8 mouse cellular contexts compared by ENCODE assay signal in the genomic region with DNA sequence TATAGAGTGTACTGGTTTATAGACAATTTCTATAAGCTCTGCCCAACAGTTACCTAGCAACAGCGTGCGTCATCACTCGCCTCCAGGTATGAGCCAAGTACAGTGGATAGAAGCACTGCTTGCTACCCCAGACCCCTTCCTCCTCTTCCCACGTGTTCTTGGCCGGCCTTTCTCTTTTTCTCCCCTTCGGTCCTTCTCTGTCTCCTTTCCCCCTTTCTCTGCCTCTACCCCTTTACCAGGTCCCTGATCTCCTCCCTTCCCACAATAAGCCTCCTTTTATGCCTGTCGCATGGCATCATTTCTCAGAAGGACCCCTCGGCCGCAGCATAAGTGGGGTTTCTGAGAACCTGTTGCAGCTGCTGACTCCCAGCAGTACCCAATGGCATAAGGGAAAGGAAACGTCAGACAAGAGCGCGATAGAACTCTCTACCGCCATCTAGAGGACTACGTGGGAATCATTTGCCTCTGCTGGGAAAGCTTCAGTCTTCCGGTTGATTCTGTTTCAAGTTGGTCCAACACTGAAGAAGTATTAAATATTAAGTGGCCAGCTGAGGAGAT. TPM values are rescaled to one million over a fixed set of nuclear protein-coding genes. Genes with fewer than 3 reads are reported as not detected.
DNase-seq lines count a peak whose midpoint lies in the region; ATAC-seq and TF ChIP-seq lines count a peak whose summit lies in the region.

No protein-coding gene starts in this region.

- no peaks in the 10 kb centered on the region for H3K79me2 ChIP-seq in CH12.LX (replicated peaks; ENCODE audit: control insufficient read depth, extremely low read depth, insufficient read depth, poor library complexity, severe bottlenecking)

- peak; percentile 79 for ATAC-seq in erythroblast, adult 5-6 weeks (replicated peaks; ENCODE audit: low FRiP score, poor library complexity, severe bottlenecking)
- no peak for ATAC-seq in heart, embryonic 13.5 days (ENCODE audit: extremely low read depth, insufficient number of reproducible peaks, low FRiP score, low TSS enrichment)
- ATAC-seq in liver, embryonic 11.5 days (replicated peaks; ENCODE audit: low FRiP score): peak; percentile 48; the same call in 1 of the 2 replicates

- peak; percentile 48 for TF ChIP-seq RAD21 in CH12.LX (IDR thresholded peaks at IDR 0.05; ENCODE audit: low read depth, low read length)

- 24% methylated on average over 15 of the region's 15 CpGs for WGBS in heart, embryonic 13.5 days
- WGBS in liver, embryonic 11.5 days: 25% methylated on average over 15 of the region's 15 CpGs

- dilution Hi-C loops in CH12.LX (cut with MboI; ENCODE audit: extremely low pct_ligation_motif_present, extremely low pct_unique_long_range_greater_than_20kb, low sequenced_read_pairs): no loop called here

- peak; percentile 84 to 98 for TF ChIP-seq CTCF in CH12.LX (conservative IDR thresholded peaks at IDR 0.05 in 1 of 2, IDR thresholded peaks at IDR 0.05 in 1 of 2; ENCODE audit: low read depth in 2 of 2, low read length in 2 of 2)

- H3K27ac ChIP-seq in CH12.LX (ENCODE audit: insufficient read depth, low read depth): no peak overlapping the region; the same call in 1 of the 2 replicates
- no peak overlapping the region for H3K27ac ChIP-seq in heart, embryonic 13.5 days (replicated peaks)
- H3K27ac ChIP-seq in liver, embryonic 11.5 days (ENCODE audit: low read depth, low read length): no peak overlapping the region

- in situ Hi-C loops in CH12.LX (cut with MboI; ENCODE audit: low pct_ligation_motif_present, low pct_unique_long_range_greater_than_20kb, low sequenced_read_pairs): loop anchor here (5.0 kb wide), 1 partner anchor 39 kb away; no protein-coding TSS in a partner anchor

- no peaks in the 10 kb centered on the region for H3K27me3 ChIP-seq in CH12.LX (replicated peaks)
- peaks cover 9% of the 10 kb centered on the region; the same call in 1 of the 2 replicates for H3K27me3 ChIP-seq in heart, embryonic 13.5 days (replicated peaks)
- peaks cover 2% of the 10 kb centered on the region; the same call in 1 of the 2 replicates for H3K27me3 ChIP-seq in liver, embryonic 11.5 days (replicated peaks; ENCODE audit: control insufficient read depth, insufficient read depth, low read length)

- peaks cover 14 to 54% of the 10 kb centered on the region in 2 experiments for H3K4me1 ChIP-seq in CH12.LX (ENCODE audit: control insufficient read depth in 1 of 2, insufficient read depth in 2 of 2)
- peaks cover 32% of the 10 kb centered on the region for H3K4me1 ChIP-seq in heart, embryonic 13.5 days
- peaks cover 18% of the 10 kb centered on the region for H3K4me1 ChIP-seq in liver, embryonic 11.5 days (replicated peaks; ENCODE audit: control insufficient read depth, insufficient read depth, low read length)

- TF ChIP-seq EP300 in CH12.LX (IDR thresholded peaks at IDR 0.05; ENCODE audit: low read length): no peak

- DNase-seq in CH12.LX (ENCODE audit: extremely low read depth): peak; percentile 93
- DNase-seq in brain, adult 2 months (ENCODE audit: low read depth, low spot score): peak; percentile 92
- DNase-seq in kidney, postnatal 14 days: peak; percentile 84
- peak; percentile 63 for DNase-seq in liver, embryonic 11.5 days (ENCODE audit: low spot score)
- DNase-seq in naive thymus-derived CD4-positive, alpha-beta T cell, adult 2 months (ENCODE audit: low read depth): peak; percentile 93
- peak; percentile 52 for DNase-seq in telencephalon, adult 2 months (ENCODE audit: low read depth, low spot score)

- peak overlapping the region; percentile 45 for H3K9ac ChIP-seq in CH12.LX (ENCODE audit: insufficient read depth, low read depth)
- H3K9ac ChIP-seq in heart, embryonic 13.5 days: peak overlapping the region; percentile 44
- H3K9ac ChIP-seq in liver, embryonic 11.5 days (ENCODE audit: low read depth, low read length): peak overlapping the region; percentile 59

- TF ChIP-seq POLR2A in CH12.LX (IDR thresholded peaks at IDR 0.05; ENCODE audit: low read depth, low read length): peak; percentile 81

- H3K9me3 ChIP-seq in CH12.LX (replicated peaks; ENCODE audit: low read length): no peaks in the 10 kb centered on the region
- H3K9me3 ChIP-seq in heart, embryonic 13.5 days: no peaks in the 10 kb centered on the region
- no peaks in the 10 kb centered on the region for H3K9me3 ChIP-seq in liver, embryonic 11.5 days (ENCODE audit: control insufficient read depth, low read length)

- H3K4me3 ChIP-seq in CH12.LX (replicated peaks in 1 of 3; ENCODE audit: low read depth in 2 of 3, low read length in 2 of 3, poor library complexity in 1 of 3): peak overlapping the region; percentile 45 to 55 (median 46)
- H3K4me3 ChIP-seq in heart, embryonic 13.5 days: 0 out of 2 replicates have a peak overlapping the region, but pooled peaks have one; percentile 2
- H3K4me3 ChIP-seq in liver, embryonic 11.5 days (ENCODE audit: low read depth, low read length): no peak overlapping the region

- peak overlapping the region; percentile 85 for H3K4me2 ChIP-seq in CH12.LX (ENCODE audit: insufficient read depth, low read depth, poor library complexity, severe bottlenecking)
- peak overlapping the region; percentile 55 for H3K4me2 ChIP-seq in heart, embryonic 13.5 days
- H3K4me2 ChIP-seq in liver, embryonic 11.5 days: peak overlapping the region; percentile 54

- H3K36me3 ChIP-seq in CH12.LX (replicated peaks in 1 of 2; ENCODE audit: control insufficient read depth in 1 of 2, insufficient read depth in 1 of 2, low read length in 1 of 2): peaks cover 0 to 2% of the 10 kb centered on the region in 2 experiments
- no peaks in the 10 kb centered on the region for H3K36me3 ChIP-seq in heart, embryonic 13.5 days
- H3K36me3 ChIP-seq in liver, embryonic 11.5 days (ENCODE audit: control insufficient read depth, insufficient read depth, low read length): no peaks in the 10 kb centered on the region

TF ChIP-seq in CH12.LX, 34 proteins besides CTCF, POLR2A, EP300 and RAD21 (continues in another document):
- no peak for TF ChIP-seq TCF12 (IDR thresholded peaks at IDR 0.05; ENCODE audit: low read depth, low read length)
- no peak for TF ChIP-seq NRF1 (IDR thresholded peaks at IDR 0.05; ENCODE audit: low read depth, low read length)
- TF ChIP-seq ETS1 (conservative IDR thresholded peaks at IDR 0.05; ENCODE audit: low read depth, low read length): no peak; the same call in 1 of the 2 replicates
- TF ChIP-seq MYC (IDR thresholded peaks at IDR 0.05; ENCODE audit: low read depth, low read length): peak; percentile 80; the same call in 1 of the 2 replicates
- TF ChIP-seq NELFE (IDR thresholded peaks at IDR 0.05; ENCODE audit: low read depth, low read length): peak; percentile 61
- no peak for TF ChIP-seq ZNF384 (IDR thresholded peaks at IDR 0.05; ENCODE audit: low read depth, low read length)
- TF ChIP-seq SMC3 (IDR thresholded peaks at IDR 0.05; ENCODE audit: low read depth, low read length): peak; percentile 50
- TF ChIP-seq SIN3A (IDR thresholded peaks at IDR 0.05; ENCODE audit: low read length): peak; percentile 85
- no peak for TF ChIP-seq UBTF (IDR thresholded peaks at IDR 0.05; ENCODE audit: low read depth, low read length)
- no peak for TF ChIP-seq PAX5 (IDR thresholded peaks at IDR 0.05; ENCODE audit: low read length)

RNA-seq across cellular contexts. Expression of a gene that starts 24.8 kb away (rescaled TPM):
- total RNA-seq in CH12.LX (2012; rRNA removed): not detected in 2 replicates
- total RNA-seq in CH12.LX (2014; rRNA removed): not detected in 2 replicates
- not detected in 2 replicates for polyA plus RNA-seq in CH12.LX (2012; ENCODE audit: insufficient read length, low read depth)
- not detected in 2 replicates for total RNA-seq in erythroblast, adult 5-6 weeks (2015; ENCODE audit: low replicate concordance)
- not detected in 2 replicates for total RNA-seq in erythroblast, adult 5-6 weeks (2017; ENCODE audit: low replicate concordance)
- 0.37 and 0.45 TPM in 2 replicates for polyA plus RNA-seq in heart, embryonic 13.5 days (2015; fragmentation: Nextera tagmentation; extraction: Ambion mirVana)
- polyA plus RNA-seq in liver, embryonic 11.5 days (2014; fragmentation: Nextera tagmentation; extraction: Ambion mirVana): 0.62 and 1.0 TPM in 2 replicates

RNA-seq across cellular contexts. Expression of a gene that starts 27.2 kb away (rescaled TPM):
- total RNA-seq in CH12.LX (2012; rRNA removed) (58.4 and 66.9 TPM in 2 replicates), CH12.LX (2014; rRNA removed) (69.2 and 72.1 TPM in 2 replicates)
- polyA plus RNA-seq in CH12.LX (2012; ENCODE audit: insufficient read length, low read depth): 74.2 and 88.0 TPM in 2 replicates
- total RNA-seq in erythroblast, adult 5-6 weeks (2015; ENCODE audit: low replicate concordance): 15.9 and 34.5 TPM in 2 replicates
- 32.9 and 46.5 TPM in 2 replicates for total RNA-seq in erythroblast, adult 5-6 weeks (2017; ENCODE audit: low replicate concordance)
- polyA plus RNA-seq in heart, embryonic 13.5 days (2015; fragmentation: Nextera tagmentation; extraction: Ambion mirVana): 68.8 and 83.6 TPM in 2 replicates
- 277 and 325 TPM in 2 replicates for polyA plus RNA-seq in liver, embryonic 11.5 days (2014; fragmentation: Nextera tagmentation; extraction: Ambion mirVana)

RNA-seq across cellular contexts. Expression of a gene that starts 32.5 kb away (rescaled TPM):
- total RNA-seq in CH12.LX (2012; rRNA removed) (not detected in 2 replicates), CH12.LX (2014; rRNA removed) (not detected in 2 replicates)
- 0.09 and 0.10 TPM in 2 replicates for polyA plus RNA-seq in CH12.LX (2012; ENCODE audit: insufficient read length, low read depth)
- total RNA-seq in erythroblast, adult 5-6 weeks (2015; ENCODE audit: low replicate concordance): 0.96 and 1.0 TPM in 2 replicates
- 0.94 and 0.98 TPM in 2 replicates for total RNA-seq in erythroblast, adult 5-6 weeks (2017; ENCODE audit: low replicate concordance)
- 0.18 and 0.33 TPM in 2 replicates for polyA plus RNA-seq in heart, embryonic 13.5 days (2015; fragmentation: Nextera tagmentation; extraction: Ambion mirVana)
- polyA plus RNA-seq in liver, embryonic 11.5 days (2014; fragmentation: Nextera tagmentation; extraction: Ambion mirVana): 0.22 and 0.43 TPM in 2 replicates

RNA-seq across cellular contexts. Expression of a gene that starts 53.6 kb away (rescaled TPM):
- total RNA-seq in CH12.LX (2012; rRNA removed): 1,180 and 1,205 TPM in 2 replicates
- 607 and 790 TPM in 2 replicates for total RNA-seq in CH12.LX (2014; rRNA removed)
- polyA plus RNA-seq in CH12.LX (2012; ENCODE audit: insufficient read length, low read depth): 4,858 and 5,122 TPM in 2 replicates
- total RNA-seq in erythroblast, adult 5-6 weeks (2015; ENCODE audit: low replicate concordance): 192 and 222 TPM in 2 replicates
- 246 and 293 TPM in 2 replicates for total RNA-seq in erythroblast, adult 5-6 weeks (2017; ENCODE audit: low replicate concordance)
- 1,372 and 1,500 TPM in 2 replicates for polyA plus RNA-seq in heart, embryonic 13.5 days (2015; fragmentation: Nextera tagmentation; extraction: Ambion mirVana)
- polyA plus RNA-seq in liver, embryonic 11.5 days (2014; fragmentation: Nextera tagmentation; extraction: Ambion mirVana): 1,837 and 1,887 TPM in 2 replicates

RNA-seq across cellular contexts. Expression of a gene that starts 59.5 kb away (rescaled TPM):
- total RNA-seq in CH12.LX (2012; rRNA removed) (33.4 and 46.1 TPM in 2 replicates), CH12.LX (2014; rRNA removed) (48.5 and 56.9 TPM in 2 replicates)
- polyA plus RNA-seq in CH12.LX (2012; ENCODE audit: insufficient read length, low read depth): 62.5 and 67.7 TPM in 2 replicates
- 7.3 and 12.5 TPM in 2 replicates for total RNA-seq in erythroblast, adult 5-6 weeks (2015; ENCODE audit: low replicate concordance)
- 3.4 and 12.0 TPM in 2 replicates for total RNA-seq in erythroblast, adult 5-6 weeks (2017; ENCODE audit: low replicate concordance)
- polyA plus RNA-seq in heart, embryonic 13.5 days (2015; fragmentation: Nextera tagmentation; extraction: Ambion mirVana): 126 and 147 TPM in 2 replicates
- polyA plus RNA-seq in liver, embryonic 11.5 days (2014; fragmentation: Nextera tagmentation; extraction: Ambion mirVana): 192 and 194 TPM in 2 replicates
